Mouse (Mus musculus): ENCODE results near the gene Mlh1. TPM values are rescaled to one million over a fixed set of nuclear protein-coding genes. Genes with fewer than 3 reads are reported as not detected.

The Mlh1 gene
- total and polyA plus RNA-seq, 2 experiments from 2014 or later, result 16.1 to 19.4 TPM

GRCm38 (mm10) chr9:111247682-111248246 is 23.8 kb downstream of the Mlh1 start:
- H3K9me3 ChIP-seq (ENCODE audit: low read length), result no peaks in the 10 kb centered on the region
- ATAC-seq, result no peak
- peak; percentile 40 for TF ChIP-seq CTCF (IDR thresholded peaks at IDR 0.05; ENCODE audit: low read depth)
- H3K4me3 ChIP-seq (ENCODE audit: low read length), result no peak overlapping the region
- no peaks in the 10 kb centered on the region for H3K27me3 ChIP-seq (ENCODE audit: insufficient read depth, low read length)
- H3K36me3 ChIP-seq (ENCODE audit: insufficient read depth, low read length), result peaks cover 18% of the 10 kb centered on the region; the same call in 1 of the 2 replicates
- 82% methylated on average over 3 of the region's 3 CpGs for WGBS
- peak; percentile 9 for DNase-seq (ENCODE audit: low spot score)
- no peak overlapping the region for H3K27ac ChIP-seq
- H3K4me1 ChIP-seq (ENCODE audit: insufficient read depth, low read length), result no peaks in the 10 kb centered on the region
- H3K4me2 ChIP-seq (ENCODE audit: low read depth, low read length), result no peak overlapping the region
- no peak overlapping the region for H3K9ac ChIP-seq (replicated peaks; ENCODE audit: low read length)

- H3K9me3 ChIP-seq (ENCODE audit: low read length), result no peaks in the 10 kb centered on the region
- H3K4me2 ChIP-seq (ENCODE audit: low read depth, low read length), result no peak overlapping the region
- no peaks in the 10 kb centered on the region for H3K27me3 ChIP-seq (ENCODE audit: insufficient read depth, low read length)
- DNase-seq (ENCODE audit: low spot score) (no peak), ATAC-seq (no peak)
- 75% methylated on average over 6 of the region's 6 CpGs for WGBS
- no peak overlapping the region for H3K9ac ChIP-seq (replicated peaks; ENCODE audit: low read length)
- no peak for TF ChIP-seq CTCF (IDR thresholded peaks at IDR 0.05; ENCODE audit: low read depth)
- no peak overlapping the region for H3K27ac ChIP-seq
- no peak overlapping the region for H3K4me3 ChIP-seq (ENCODE audit: low read length)
- peaks cover 14% of the 10 kb centered on the region; the same call in 1 of the 2 replicates for H3K36me3 ChIP-seq (ENCODE audit: insufficient read depth, low read length)
- H3K4me1 ChIP-seq (ENCODE audit: insufficient read depth, low read length), result no peaks in the 10 kb centered on the region
Observed at GRCm38 (mm10) chr9:111245546-111245945, 26.0 kb downstream of the Mlh1 start.

- DNase-seq (ENCODE audit: low spot score) (no peak), ATAC-seq (no peak)
- no peaks in the 10 kb centered on the region for H3K9me3 ChIP-seq (ENCODE audit: low read length)
- 80% methylated on average over 6 of the region's 6 CpGs for WGBS
- H3K4me2 ChIP-seq (ENCODE audit: low read depth, low read length), result no peak overlapping the region
- no peak overlapping the region for H3K9ac ChIP-seq (replicated peaks; ENCODE audit: low read length)
- peaks cover 26% of the 10 kb centered on the region; the same call in 1 of the 2 replicates for H3K36me3 ChIP-seq (ENCODE audit: insufficient read depth, low read length)
- no peak overlapping the region for H3K4me3 ChIP-seq (ENCODE audit: low read length)
- H3K27ac ChIP-seq, result no peak overlapping the region
- no peaks in the 10 kb centered on the region for H3K4me1 ChIP-seq (ENCODE audit: insufficient read depth, low read length)
- no peak for TF ChIP-seq CTCF (IDR thresholded peaks at IDR 0.05; ENCODE audit: low read depth)
- no peaks in the 10 kb centered on the region for H3K27me3 ChIP-seq (ENCODE audit: insufficient read depth, low read length)
Observed at GRCm38 (mm10) chr9:111243384-111243783, 28.2 kb downstream of the Mlh1 start.

- H3K36me3 ChIP-seq (ENCODE audit: insufficient read depth, low read length), result peaks cover 41% of the 10 kb centered on the region
Observed at GRCm38 (mm10) chr9:111239821-111240220, 31.8 kb downstream of the Mlh1 start.

GRCm38 (mm10) chr9:111237726-111238125 is 33.9 kb downstream of the Mlh1 start:
- H3K4me3 ChIP-seq (ENCODE audit: low read length), result no peak overlapping the region
- H3K36me3 ChIP-seq (ENCODE audit: insufficient read depth, low read length), result peaks cover 51% of the 10 kb centered on the region

More at GRCm38 (mm10) chr9:111239821-111240220, 31.8 kb downstream of the Mlh1 start:
- no peak overlapping the region for H3K27ac ChIP-seq
- no peak overlapping the region for H3K4me2 ChIP-seq (ENCODE audit: low read depth, low read length)
- H3K9ac ChIP-seq (replicated peaks; ENCODE audit: low read length), result no peak overlapping the region
- H3K27me3 ChIP-seq (ENCODE audit: insufficient read depth, low read length), result no peaks in the 10 kb centered on the region
- TF ChIP-seq CTCF (IDR thresholded peaks at IDR 0.05; ENCODE audit: low read depth), result no peak
- no peaks in the 10 kb centered on the region for H3K9me3 ChIP-seq (ENCODE audit: low read length)
- no peaks in the 10 kb centered on the region for H3K4me1 ChIP-seq (ENCODE audit: insufficient read depth, low read length)
- no peak overlapping the region for H3K4me3 ChIP-seq (ENCODE audit: low read length)
- 84% methylated on average over 4 of the region's 4 CpGs for WGBS
- DNase-seq (ENCODE audit: low spot score) (no peak), ATAC-seq (no peak)

GRCm38 (mm10) chr9:111234701-111235100 is 36.9 kb downstream of the Mlh1 start:
- no peak overlapping the region for H3K4me3 ChIP-seq (ENCODE audit: low read length)
- DNase-seq (ENCODE audit: low spot score) (no peak), ATAC-seq (no peak)
- peak; percentile 9; the same call in 1 of the 2 replicates for TF ChIP-seq CTCF (IDR thresholded peaks at IDR 0.05; ENCODE audit: low read depth)
- peaks cover 45% of the 10 kb centered on the region for H3K36me3 ChIP-seq (ENCODE audit: insufficient read depth, low read length)
- H3K9ac ChIP-seq (replicated peaks; ENCODE audit: low read length), result no peak overlapping the region
- H3K4me1 ChIP-seq (ENCODE audit: insufficient read depth, low read length), result no peaks in the 10 kb centered on the region
- no peaks in the 10 kb centered on the region for H3K9me3 ChIP-seq (ENCODE audit: low read length)
- H3K4me2 ChIP-seq (ENCODE audit: low read depth, low read length), result no peak overlapping the region
- no peaks in the 10 kb centered on the region for H3K27me3 ChIP-seq (ENCODE audit: insufficient read depth, low read length)
- WGBS, result 89% methylated on average over 9 of the region's 9 CpGs
- no peak overlapping the region for H3K27ac ChIP-seq

More at GRCm38 (mm10) chr9:111237726-111238125, 33.9 kb downstream of the Mlh1 start:
- no peak overlapping the region for H3K9ac ChIP-seq (replicated peaks; ENCODE audit: low read length)
- H3K27ac ChIP-seq, result no peak overlapping the region
- no peaks in the 10 kb centered on the region for H3K27me3 ChIP-seq (ENCODE audit: insufficient read depth, low read length)
- no peak for TF ChIP-seq CTCF (IDR thresholded peaks at IDR 0.05; ENCODE audit: low read depth)
- ATAC-seq (no peak), DNase-seq (ENCODE audit: low spot score) (no peak)
- H3K9me3 ChIP-seq (ENCODE audit: low read length), result no peaks in the 10 kb centered on the region
- no peak overlapping the region for H3K4me2 ChIP-seq (ENCODE audit: low read depth, low read length)
- no peaks in the 10 kb centered on the region for H3K4me1 ChIP-seq (ENCODE audit: insufficient read depth, low read length)

DNA sequence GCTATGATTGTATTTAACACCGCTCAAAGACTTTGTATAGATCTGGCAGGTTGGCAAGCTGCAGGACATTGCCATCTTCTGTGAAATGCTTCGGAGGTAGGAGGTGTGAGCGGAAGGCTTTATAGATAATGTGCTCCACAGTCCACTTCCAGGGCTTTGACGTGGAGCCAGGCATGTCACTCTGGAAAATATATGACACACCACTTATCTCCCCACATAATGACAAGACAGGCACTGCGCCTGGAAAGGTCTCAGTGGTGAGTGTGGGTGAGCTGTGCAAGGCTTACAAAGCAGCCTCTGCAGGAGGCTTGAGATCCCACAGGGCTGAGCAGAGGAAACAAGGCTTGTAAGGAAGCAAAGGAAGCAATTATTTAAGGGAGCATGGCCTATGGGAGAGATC is 43.1 kb downstream of the Mlh1 start:
- DNase-seq (ENCODE audit: low spot score) (no peak), ATAC-seq (no peak)
- Histone ChIP-seq H3K27ac (no peak overlapping the region), H3K4me3 (ENCODE audit: low read length) (no peak overlapping the region), H3K36me3 (ENCODE audit: insufficient read depth, low read length) (peaks cover 65% of the 10 kb centered on the region), H3K9me3 (ENCODE audit: low read length) (no peaks in the 10 kb centered on the region), H3K9ac (replicated peaks; ENCODE audit: low read length) (no peak overlapping the region), H3K27me3 (ENCODE audit: insufficient read depth, low read length) (no peaks in the 10 kb centered on the region), H3K4me1 (ENCODE audit: insufficient read depth, low read length) (no peaks in the 10 kb centered on the region), H3K4me2 (ENCODE audit: low read depth, low read length) (no peak overlapping the region)
- TF ChIP-seq CTCF (IDR thresholded peaks at IDR 0.05; ENCODE audit: low read depth), result no peak
- whole genome bisulfite sequencing, result 86% methylated on average over 5 of the region's 5 CpGs
